Mouse (Mus musculus) MEL (cell line): ENCODE measurements around the gene Fndc5. TPM values are rescaled to one million over a fixed set of nuclear protein-coding genes. Genes with fewer than 3 reads are reported as not detected.

ENCODE experiments used
- DNase-seq: peaks from one replicate; pipeline ENCODE4 v3.0.0; 2011; ENCODE audit warnings: low read depth, low spot score
- H3K27ac ChIP-seq: 2 replicates; pipeline ENCODE4 v1.5.1; 2012; ENCODE audit warnings: low read depth, mild to moderate bottlenecking, control low read depth, low read length, moderate library complexity; ENCODE audit not compliant: control insufficient read depth
- H3K27me3 ChIP-seq, 2 experiments: fragments of 150-350 bp in 1 of 2; sonication (generic) in 1 of 2; 2 replicates each; pipeline ENCODE4 v1.6.1; 2012; ENCODE audit warnings: low read length in 2 of 2, mild to moderate bottlenecking in 2 of 2, improper control_type of control experiment in 1 of 2, moderate library complexity in 1 of 2; ENCODE audit not compliant: insufficient read depth in 2 of 2, control insufficient read depth in 1 of 2
- H3K36me3 ChIP-seq, 2 experiments: 2 replicates each; pipeline ENCODE4 v1.6.1; 2012 to 2014; ENCODE audit warnings: low read length in 2 of 2, improper control_type of control experiment in 1 of 2, inconsistent platforms in 1 of 2, mild to moderate bottlenecking in 1 of 2; ENCODE audit not compliant: insufficient read depth in 2 of 2, control insufficient read depth in 1 of 2
- H3K4me1 ChIP-seq, 2 experiments: fragments of 150-350 bp in 1 of 2; sonication (generic) in 1 of 2; 2 replicates each; pipeline ENCODE4 v1.6.1; 2012; ENCODE audit warnings: low read length in 2 of 2, improper control_type of control experiment in 1 of 2, mild to moderate bottlenecking in 1 of 2; ENCODE audit not compliant: insufficient read depth in 2 of 2, control insufficient read depth in 1 of 2
- H3K4me3 ChIP-seq, 2 experiments: fragments of 150-350 bp in 1 of 2; sonication (generic) in 1 of 2; 2 replicates each; pipeline ENCODE4 v1.5.1; 2012; ENCODE audit warnings: low read depth in 2 of 2, low read length in 2 of 2, mild to moderate bottlenecking in 2 of 2, moderate library complexity in 2 of 2, control low read depth in 1 of 2, improper control_type of control experiment in 1 of 2; ENCODE audit not compliant: control insufficient read depth in 1 of 2, insufficient read depth in 1 of 2
- H3K79me2 ChIP-seq: 2 replicates; pipeline ENCODE4 v1.6.1; 2012; ENCODE audit warnings: mild to moderate bottlenecking, low read length, moderate library complexity; ENCODE audit not compliant: control insufficient read depth, poor library complexity, insufficient read depth
- H3K9ac ChIP-seq: 2 replicates; pipeline ENCODE4 v1.6.1; 2012; ENCODE audit warnings: low read depth, mild to moderate bottlenecking, control low read depth, low read length, moderate library complexity; ENCODE audit not compliant: control insufficient read depth, poor library complexity, severe bottlenecking
- H3K9me3 ChIP-seq: fragments of 150-350 bp; sonication (generic); replicated peaks from 2 replicates; pipeline ENCODE4 v1.6.1; 2012; ENCODE audit warnings: mild to moderate bottlenecking, low read length, improper control_type of control experiment, moderate library complexity; ENCODE audit not compliant: insufficient read depth
- BHLHE40 ChIP-seq: IDR thresholded peaks from 2 replicates; pipeline ENCODE4 v1.6.1; 2012; ENCODE audit warnings: low read depth, mild to moderate bottlenecking, inconsistent platforms, low read length, improper control_type of control experiment, borderline replicate concordance
- ELF1 ChIP-seq: IDR thresholded peaks from 2 replicates; pipeline ENCODE4 v1.6.1; 2014; ENCODE audit warnings: low read depth, mild to moderate bottlenecking, inconsistent platforms, low read length, improper control_type of control experiment, moderate library complexity
- EP300 ChIP-seq, 2 experiments: IDR thresholded peaks; 2 replicates each; pipeline ENCODE4 v1.6.1; 2011; ENCODE audit warnings: improper control_type of control experiment in 2 of 2, low read length in 2 of 2, low read depth in 1 of 2, mild to moderate bottlenecking in 1 of 2
- GABPA ChIP-seq: IDR thresholded peaks from 2 replicates; pipeline ENCODE4 v1.6.1; 2012; ENCODE audit warnings: low read depth, mild to moderate bottlenecking, inconsistent platforms, low read length, improper control_type of control experiment, moderate library complexity
- GATA1 ChIP-seq: IDR thresholded peaks from 2 replicates; pipeline ENCODE4 v1.6.1; 2011; ENCODE audit warnings: low read depth, low read length, improper control_type of control experiment
- JUND ChIP-seq: IDR thresholded peaks from 2 replicates; pipeline ENCODE4 v1.6.1; 2011; ENCODE audit warnings: low read depth, mild to moderate bottlenecking, improper control_type of control experiment, low read length
- MAX ChIP-seq: IDR thresholded peaks from 2 replicates; pipeline ENCODE4 v1.6.1; 2011; ENCODE audit warnings: low read length, improper control_type of control experiment
- MEF2A ChIP-seq: IDR thresholded peaks from 2 replicates; pipeline ENCODE4 v1.6.1; 2014; ENCODE audit warnings: low read depth, mild to moderate bottlenecking, inconsistent platforms, low read length, improper control_type of control experiment; ENCODE audit not compliant: poor library complexity, insufficient replicate concordance, severe bottlenecking; ENCODE audit errors: extremely low read depth
- MXI1 ChIP-seq: IDR thresholded peaks from 2 replicates; pipeline ENCODE4 v1.6.1; 2011; ENCODE audit warnings: mild to moderate bottlenecking, low read depth, low read length, improper control_type of control experiment
- MYB ChIP-seq: IDR thresholded peaks from 2 replicates; pipeline ENCODE4 v1.6.1; 2011; ENCODE audit warnings: mild to moderate bottlenecking, low read depth, low read length, improper control_type of control experiment
- NELFE ChIP-seq: IDR thresholded peaks from 2 replicates; pipeline ENCODE4 v1.6.1; 2011; ENCODE audit warnings: low read depth, low read length, improper control_type of control experiment
- NRF1 ChIP-seq: IDR thresholded peaks from 2 replicates; pipeline ENCODE4 v1.6.1; 2014; ENCODE audit warnings: low read depth, mild to moderate bottlenecking, inconsistent platforms, low read length, improper control_type of control experiment, moderate library complexity; ENCODE audit not compliant: poor library complexity, insufficient read depth, severe bottlenecking
- POLR2A ChIP-seq, 2 experiments: IDR thresholded peaks; 2 replicates each; pipeline ENCODE4 v1.6.1; 2011 to 2012; ENCODE audit warnings: low read length in 2 of 2, mild to moderate bottlenecking in 2 of 2, control low read depth in 1 of 2, improper control_type of control experiment in 1 of 2, low read depth in 1 of 2, moderate library complexity in 1 of 2; ENCODE audit not compliant: control insufficient read depth in 1 of 2, insufficient read depth in 1 of 2, poor library complexity in 1 of 2
- POLR2AphosphoS2 ChIP-seq: IDR thresholded peaks from 2 replicates; pipeline ENCODE4 v1.6.1; 2011; ENCODE audit warnings: low read length, improper control_type of control experiment
- POLR2AphosphoS5 ChIP-seq: IDR thresholded peaks from 2 replicates; pipeline ENCODE4 v1.6.1; 2012; ENCODE audit warnings: low read depth, borderline replicate concordance, mild to moderate bottlenecking, inconsistent platforms, low read length, moderate library complexity, mixed read lengths
- RAD21 ChIP-seq: IDR thresholded peaks from 2 replicates; pipeline ENCODE4 v1.6.1; 2011; ENCODE audit warnings: mild to moderate bottlenecking, low read depth, low read length, improper control_type of control experiment
- RCOR1 ChIP-seq: IDR thresholded peaks from 2 replicates; pipeline ENCODE4 v1.6.1; 2012; ENCODE audit warnings: low read depth, mild to moderate bottlenecking, inconsistent platforms, low read length, improper control_type of control experiment
- SIN3A ChIP-seq: IDR thresholded peaks from 2 replicates; pipeline ENCODE4 v1.6.1; 2012; ENCODE audit warnings: low read length, improper control_type of control experiment, inconsistent platforms
- TAL1 ChIP-seq: IDR thresholded peaks from 2 replicates; pipeline ENCODE4 v1.6.1; 2012; ENCODE audit warnings: mild to moderate bottlenecking, inconsistent platforms, low read length, moderate library complexity, mixed read lengths
- TBP ChIP-seq: IDR thresholded peaks from 2 replicates; pipeline ENCODE4 v1.8.0; 2011; ENCODE audit warnings: low read depth, low read length, improper control_type of control experiment
- UBTF ChIP-seq: IDR thresholded peaks from 2 replicates; pipeline ENCODE4 v1.6.1; 2012; ENCODE audit warnings: low read depth, mild to moderate bottlenecking, inconsistent platforms, low read length, improper control_type of control experiment, moderate library complexity, borderline replicate concordance; ENCODE audit not compliant: insufficient read depth
- USF1 ChIP-seq: IDR thresholded peaks from 2 replicates; pipeline ENCODE4 v1.6.1; 2014; ENCODE audit warnings: low read depth, mild to moderate bottlenecking, inconsistent platforms, low read length, improper control_type of control experiment, moderate library complexity
- USF2 ChIP-seq, 2 experiments: IDR thresholded peaks; 2 replicates each; pipeline ENCODE4 v1.6.1; 2011 to 2012; ENCODE audit warnings: improper control_type of control experiment in 2 of 2, low read length in 2 of 2, borderline replicate concordance in 1 of 2, inconsistent platforms in 1 of 2, low read depth in 1 of 2, mild to moderate bottlenecking in 1 of 2; ENCODE audit not compliant: insufficient read depth in 1 of 2
- ZC3H11A ChIP-seq: IDR thresholded peaks from 2 replicates; pipeline ENCODE4 v1.6.1; 2012; ENCODE audit warnings: low read depth, mild to moderate bottlenecking, inconsistent platforms, low read length, improper control_type of control experiment
- ZKSCAN1 ChIP-seq: IDR thresholded peaks from 2 replicates; pipeline ENCODE4 v1.6.1; 2012; ENCODE audit warnings: low read depth, mild to moderate bottlenecking, inconsistent platforms, low read length, improper control_type of control experiment, moderate library complexity
- polyA plus RNA-seq, 2 experiments: library from polyadenylated mRNA; stranded (reverse) in 1 of 2; unstranded in 1 of 2; fragments of >175 nt in 1 of 2; fragments of >200 nt in 1 of 2; gene quantifications; 2 replicates each; pipeline versions ENCODE4 v1.2.1 to v1.2.4; 2012; ENCODE audit warnings: low replicate concordance in 2 of 2, low read depth in 1 of 2; ENCODE audit not compliant: insufficient read length in 2 of 2, insufficient read depth in 1 of 2, missing spikeins in 1 of 2
- total RNA-seq: library from RNA; depleted of rRNA; stranded (reverse); fragments of 300-350 nt; gene quantifications from 2 replicates; pipeline ENCODE4 v1.2.3, GENCODE M21; 2012

Gene Fndc5
- total and polyA plus RNA-seq, 3 experiments: 15.8 to 123 (median 35.9) TPM

- peak; percentile 20; the same call in 1 of the 2 replicates for TF ChIP-seq MXI1
- TF ChIP-seq ZC3H11A: no peak
- peak; percentile 48; the same call in 1 of the 2 replicates for TF ChIP-seq SIN3A
Measured at GRCm38 (mm10) chr4:129125736-129126451, 10.9 kb upstream of the Fndc5 start (continued).

- no peak for TF ChIP-seq MEF2A
- TF ChIP-seq TBP: no peak
- peak in 1 of 2 experiments; percentile 20; a peak in 1 of 4 replicates for TF ChIP-seq EP300 (IDR thresholded peaks at IDR 0.05; ENCODE audit: low read depth in 1 of 2, low read length in 2 of 2)
- TF ChIP-seq MXI1: peak; percentile 52; the same call in 1 of the 2 replicates
- peak; percentile 88 for TF ChIP-seq USF1
- TF ChIP-seq NRF1: no peak
- TF ChIP-seq BHLHE40: peak; percentile 62; the same call in 1 of the 2 replicates
- TF ChIP-seq NELFE: no peak
- TF ChIP-seq POLR2AphosphoS5: no peak
- TF ChIP-seq USF2 (IDR thresholded peaks at IDR 0.05; ENCODE audit: borderline replicate concordance in 1 of 2, insufficient read depth in 1 of 2, low read depth in 1 of 2, low read length in 2 of 2): peak in 1 of 2 experiments; percentile 55; a peak in 2 of 4 replicates
- 0 out of 2 replicates have a peak, but pooled peaks have one; percentile 7 for TF ChIP-seq GATA1
- TF ChIP-seq RAD21: no peak
- TF ChIP-seq MYB: no peak
- TF ChIP-seq GABPA: no peak
- TF ChIP-seq POLR2A (IDR thresholded peaks at IDR 0.05; ENCODE audit: control insufficient read depth in 1 of 2, insufficient read depth in 1 of 2, low read depth in 1 of 2, low read length in 2 of 2, poor library complexity in 1 of 2): no peak
- TF ChIP-seq UBTF: no peak
- TF ChIP-seq RCOR1: no peak
- no peak for TF ChIP-seq POLR2AphosphoS2
- no peak for TF ChIP-seq ZC3H11A
- TF ChIP-seq JUND: no peak
- TF ChIP-seq ELF1: no peak
- peak; percentile 74 for TF ChIP-seq MAX
- TF ChIP-seq SIN3A: peak; percentile 3; the same call in 1 of the 2 replicates
- no peak for TF ChIP-seq TAL1
- TF ChIP-seq ZKSCAN1: no peak
- TF ChIP-seq, all 39 proteins: peak for 8
- Histone ChIP-seq H3K36me3 (peaks cover 0 to 3% of the 10 kb centered on the region in 2 experiments; a peak in 1 of 4 replicates), H3K27me3 (no peaks in the 10 kb centered on the region), H3K4me1 (peaks cover 6 to 17% of the 10 kb centered on the region in 2 experiments; a peak in 3 of 4 replicates), H3K4me3 (peak overlapping the region in 1 of 2 experiments; percentile 43; a peak in 3 of 4 replicates), H3K9me3 (no peaks in the 10 kb centered on the region), H3K9ac (no peak overlapping the region; the same call in 1 of the 2 replicates), H3K79me2 (no peaks in the 10 kb centered on the region; the same call in 1 of the 2 replicates), H3K27ac (no peak overlapping the region)
- DNase-seq: peak; percentile 36
Measured at GRCm38 (mm10) chr4:129128582-129129338, 8.0 kb upstream of the Fndc5 start.
